Comparison of ENCODE assay signal across 38 mouse cellular contexts in the genomic region with DNA sequence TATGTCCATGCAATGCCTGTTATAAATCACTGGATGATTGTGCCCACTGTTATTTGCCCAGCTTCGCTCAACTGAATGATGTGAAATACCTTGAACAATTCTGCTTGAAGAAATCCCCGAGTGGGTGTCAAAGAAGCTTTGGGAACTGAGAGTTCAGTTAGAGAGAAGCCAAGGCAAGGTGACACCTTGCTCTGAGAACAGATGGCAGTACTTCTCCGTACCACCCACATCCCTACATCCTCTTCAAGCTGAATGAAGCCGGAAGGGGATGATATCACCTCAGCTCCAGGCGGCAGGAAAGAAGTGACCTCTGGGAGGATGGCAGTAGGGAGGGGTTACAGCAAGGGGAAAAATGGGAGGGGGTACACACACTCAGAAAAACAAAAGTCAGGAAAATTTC. TPM values are rescaled to one million over a fixed set of nuclear protein-coding genes. Genes with fewer than 3 reads are reported as not detected.
DNase-seq lines count a peak whose midpoint lies in the region; ATAC-seq and TF ChIP-seq lines count a peak whose summit lies in the region.
"Had no signal": no experiment of that assay in that cellular context is flagged by ENCODE, and none has a peak within 500 bp of the region (broad histone marks: within the 10 kb centered on the region; RNA-seq: fewer than 3 reads in every experiment).

No protein-coding gene starts in this region.

- dilution Hi-C loops in CH12.LX (cut with MboI; ENCODE audit: extremely low pct_ligation_motif_present, extremely low pct_unique_long_range_greater_than_20kb, low sequenced_read_pairs), result no loop called here

- no peak for TF ChIP-seq RAD21 in CH12.LX (IDR thresholded peaks at IDR 0.05; ENCODE audit: low read depth, low read length)

- no peak overlapping the region; the same call in 1 of the 2 replicates for H3K4me2 ChIP-seq in CH12.LX (ENCODE audit: insufficient read depth, low read depth, poor library complexity, severe bottlenecking)
- no peak overlapping the region for H3K4me2 ChIP-seq in intestine, postnatal 0 days (replicated peaks; ENCODE audit: low read depth)
- H3K4me2 ChIP-seq: embryonic facial prominence, embryonic 15.5 days; forebrain, embryonic 12.5 days; heart, embryonic 11.5 days; hindbrain, embryonic 12.5 days; intestine, embryonic 15.5 days; neural tube, embryonic 15.5 days had no signal

- H3K4me1 ChIP-seq in CH12.LX (ENCODE audit: control insufficient read depth in 1 of 2, insufficient read depth in 2 of 2), result peaks cover 15 to 65% of the 10 kb centered on the region in 2 experiments
- no peaks in the 10 kb centered on the region for H3K4me1 ChIP-seq in intestine, postnatal 0 days (replicated peaks; ENCODE audit: control insufficient read depth, insufficient read depth, low read length)

- WGBS in intestine, postnatal 0 days, result 51% methylated on average over 5 of the region's 5 CpGs

- TF ChIP-seq POLR2A in CH12.LX (IDR thresholded peaks at IDR 0.05; ENCODE audit: low read depth, low read length), result no peak

- no peak for TF ChIP-seq CTCF in left cerebral cortex, adult 2 months (IDR thresholded peaks at IDR 0.05)
- no peak for TF ChIP-seq CTCF in CH12.LX (conservative IDR thresholded peaks at IDR 0.05 in 1 of 2, IDR thresholded peaks at IDR 0.05 in 1 of 2; ENCODE audit: low read depth in 2 of 2, low read length in 2 of 2)
- TF ChIP-seq CTCF in intestine, postnatal 0 days (IDR thresholded peaks at IDR 0.05; ENCODE audit: low read depth), result no peak

- TF ChIP-seq EP300 in CH12.LX (IDR thresholded peaks at IDR 0.05; ENCODE audit: low read length), result peak; percentile 16; the same call in 1 of the 2 replicates

- H3K36me3 ChIP-seq in CH12.LX (replicated peaks in 1 of 2; ENCODE audit: control insufficient read depth in 1 of 2, insufficient read depth in 1 of 2, low read length in 1 of 2), result no peaks in the 10 kb centered on the region
- H3K36me3 ChIP-seq in intestine, postnatal 0 days (ENCODE audit: control insufficient read depth, insufficient read depth), result no peaks in the 10 kb centered on the region
- H3K36me3 ChIP-seq: embryonic facial prominence, embryonic 10.5 days; embryonic facial prominence, embryonic 15.5 days; forebrain, embryonic 12.5 days; hindbrain, embryonic 12.5 days; intestine, embryonic 15.5 days; neural tube, embryonic 15.5 days had no signal

- peaks cover 7% of the 10 kb centered on the region for H3K9me3 ChIP-seq in CH12.LX (replicated peaks; ENCODE audit: low read length)
- no peaks in the 10 kb centered on the region for H3K9me3 ChIP-seq in intestine, postnatal 0 days (ENCODE audit: control insufficient read depth)
- H3K9me3 ChIP-seq: embryonic facial prominence, embryonic 10.5 days; forebrain, embryonic 12.5 days; intestine, embryonic 15.5 days; neural tube, embryonic 15.5 days had no signal

- DNase-seq in adrenal gland, adult 2 months, result peak; percentile 54
- no peak for DNase-seq in adrenal gland, adult 8-10 months
- peak; percentile 41 to 60 for DNase-seq in left cerebral cortex, postnatal 36 days (ENCODE audit: low spot score in 2 of 2)
- DNase-seq in left cerebral cortex, adult 2 months (ENCODE audit: extremely low spot score in 1 of 2, low spot score in 2 of 2), result no peak
- DNase-seq in CH12.LX (ENCODE audit: extremely low read depth) (peak; percentile 34), ZHBTc4 (ENCODE audit: low read depth, low spot score) (peak; percentile 43)
- DNase-seq in embryo, embryonic 10.5 days (ENCODE audit: low spot score), result no peak
- DNase-seq: adrenal gland, postnatal 25 days; cerebellum, adult 18-20 months; cerebellum, postnatal 10 days; forebrain, postnatal 0 days; gastrocnemius, adult 2 months; gastrocnemius, postnatal 36 days; heart, adult 18-20 months; heart, postnatal 36 days; kidney, adult 8-10 months; kidney, postnatal 14 days; layer of hippocampus, adult 9-11 months; liver; lung, adult 2 months; lung, postnatal 10 days; midbrain, embryonic 14.5 days; spleen, adult 18-20 months; thymus, adult 18-20 months; thymus, postnatal 25 days had no signal

- no peak overlapping the region for H3K4me3 ChIP-seq in left cerebral cortex, adult 2 months
- H3K4me3 ChIP-seq in CH12.LX (replicated peaks in 1 of 3; ENCODE audit: low read depth in 2 of 3, low read length in 2 of 3, poor library complexity in 1 of 3), result no peak overlapping the region
- no peak overlapping the region for H3K4me3 ChIP-seq in intestine, postnatal 0 days (ENCODE audit: low read depth, low read length)
- H3K4me3 ChIP-seq: embryonic facial prominence, embryonic 10.5 days; embryonic facial prominence, embryonic 15.5 days; forebrain, embryonic 12.5 days; gastrocnemius, adult 2 months; hindbrain, embryonic 12.5 days; intestine, embryonic 15.5 days; neural tube, embryonic 15.5 days had no signal

- H3K27me3 ChIP-seq in CH12.LX (replicated peaks), result peaks cover 2% of the 10 kb centered on the region
- no peaks in the 10 kb centered on the region for H3K27me3 ChIP-seq in intestine, postnatal 0 days (replicated peaks; ENCODE audit: control insufficient read depth, insufficient read depth, low read length)
- H3K27me3 ChIP-seq: embryonic facial prominence, embryonic 15.5 days; forebrain, embryonic 12.5 days; hindbrain, embryonic 12.5 days; intestine, embryonic 15.5 days; neural tube, embryonic 15.5 days had no signal

- ATAC-seq in intestine, postnatal 0 days, result no peak
- ATAC-seq: forebrain, postnatal 0 days; hindbrain, postnatal 0 days; intestine, embryonic 15.5 days had no signal

- H3K9ac ChIP-seq in CH12.LX (ENCODE audit: insufficient read depth, low read depth), result no peak overlapping the region
- H3K9ac ChIP-seq in intestine, postnatal 0 days (ENCODE audit: low read depth, low read length), result no peak overlapping the region
- H3K9ac ChIP-seq: embryonic facial prominence, embryonic 15.5 days; forebrain, embryonic 12.5 days; forebrain, postnatal 0 days; hindbrain, embryonic 12.5 days; intestine, embryonic 15.5 days; liver, embryonic 14.5 days; neural tube, embryonic 15.5 days had no signal

- no peaks in the 10 kb centered on the region for H3K79me2 ChIP-seq in CH12.LX (replicated peaks; ENCODE audit: control insufficient read depth, extremely low read depth, insufficient read depth, poor library complexity, severe bottlenecking)

- in situ Hi-C loops in CH12.LX (cut with MboI; ENCODE audit: low pct_ligation_motif_present, low pct_unique_long_range_greater_than_20kb, low sequenced_read_pairs), result no loop called here

- H3K27ac ChIP-seq in left cerebral cortex, adult 2 months, result no peak overlapping the region
- no peak overlapping the region for H3K27ac ChIP-seq in CH12.LX (ENCODE audit: insufficient read depth, low read depth)
- H3K27ac ChIP-seq in intestine, postnatal 0 days (ENCODE audit: low read depth, low read length), result no peak overlapping the region
- H3K27ac ChIP-seq: embryonic facial prominence, embryonic 10.5 days; embryonic facial prominence, embryonic 15.5 days; forebrain, embryonic 12.5 days; gastrocnemius, adult 2 months; hindbrain, embryonic 12.5 days; hindbrain, postnatal 0 days; intestine, embryonic 15.5 days; liver, embryonic 14.5 days; macrophage; neural tube, embryonic 15.5 days had no signal

- intact Hi-C loops in left cerebral cortex, postnatal 36 days (cut with DNase I), result no loop called here
- intact Hi-C loops in left cerebral cortex, adult 2 months (cut with DNase I), result loop anchor here (1.0 kb wide), 1 partner anchor 52 kb away; no protein-coding TSS in a partner anchor

TF ChIP-seq in CH12.LX, 34 proteins besides CTCF, POLR2A, EP300 and RAD21 (continues in another document):
- TF ChIP-seq CHD2 (IDR thresholded peaks at IDR 0.05; ENCODE audit: low read length) (no peak), PAX5 (IDR thresholded peaks at IDR 0.05; ENCODE audit: low read length) (no peak), POLR2AphosphoS2 (IDR thresholded peaks at IDR 0.05; ENCODE audit: low read depth, low read length) (no peak), BHLHE40 (IDR thresholded peaks at IDR 0.05; ENCODE audit: low read depth, low read length) (no peak), MYC (IDR thresholded peaks at IDR 0.05; ENCODE audit: low read depth, low read length) (no peak), ETS1 (conservative IDR thresholded peaks at IDR 0.05; ENCODE audit: low read depth, low read length) (no peak), JUND (conservative IDR thresholded peaks at IDR 0.05; ENCODE audit: low read depth, low read length) (no peak), NRF1 (IDR thresholded peaks at IDR 0.05; ENCODE audit: low read depth, low read length) (no peak), KAT2A (IDR thresholded peaks at IDR 0.05; ENCODE audit: insufficient replicate concordance, low read length) (no peak)

RNA-seq across cellular contexts. Expression of gene Slc41a1, which starts 3.7 kb away (rescaled TPM):
- total RNA-seq in adrenal gland, adult 2 months (2021), result 10 to 100 TPM; 48.8 to 49.6 TPM
- 94.1 and 107 TPM in 2 replicates for polyA plus RNA-seq in adrenal gland, adult 2 months (2012; rRNA removed)
- total RNA-seq in adrenal gland, adult 8-10 months (2022), result 10 to 100 TPM; 49.1 to 57.2 (median 53.0) TPM
- 10 to 100 TPM; 42.8 to 51.5 TPM for total RNA-seq in left cerebral cortex, postnatal 36 days (2021)
- 10 to 100 TPM; 42.6 to 46.8 TPM for total RNA-seq in left cerebral cortex, adult 2 months (2021)
- total RNA-seq in CH12.LX (2012; rRNA removed), result 8.8 and 10.4 TPM in 2 replicates
- total RNA-seq in CH12.LX (2014; rRNA removed), result 5.2 and 6.3 TPM in 2 replicates
- polyA plus RNA-seq in CH12.LX (2012; ENCODE audit: insufficient read length, low read depth), result 9.4 and 10.7 TPM in 2 replicates
- 3.5 and 3.8 TPM in 2 replicates for polyA plus RNA-seq in intestine, postnatal 0 days (2015; fragmentation: Nextera tagmentation; extraction: Ambion mirVana)

RNA-seq across cellular contexts. Expression of gene Pm20d1, which starts 26.4 kb away (rescaled TPM):
- total RNA-seq in adrenal gland, adult 2 months (2021), result 10 to 100 TPM in 1 of 2 experiments, 1 to 10 TPM in 1; 6.6 to 20.6 TPM
- polyA plus RNA-seq in adrenal gland, adult 2 months (2012; rRNA removed), result 4.2 and 5.7 TPM in 2 replicates
- total RNA-seq in adrenal gland, adult 8-10 months (2022), result 10 to 100 TPM in 2 of 4 experiments, 1 to 10 TPM in 2; 6.2 to 15.0 (median 10.6) TPM
- 1 to 10 TPM; 1.5 to 2.2 TPM for total RNA-seq in left cerebral cortex, postnatal 36 days (2021)
- 1 to 10 TPM; 1.5 to 2.3 TPM for total RNA-seq in left cerebral cortex, adult 2 months (2021)
- total RNA-seq in CH12.LX (2012; rRNA removed) (0.17 and 0.29 TPM in 2 replicates), CH12.LX (2014; rRNA removed) (0.09 and 0.21 TPM in 2 replicates)
- 0.19 and 0.53 TPM in 2 replicates for polyA plus RNA-seq in CH12.LX (2012; ENCODE audit: insufficient read length, low read depth)
- polyA plus RNA-seq in intestine, postnatal 0 days (2015; fragmentation: Nextera tagmentation; extraction: Ambion mirVana), result 17.3 and 19.8 TPM in 2 replicates
- total RNA-seq: common myeloid progenitor, adult 5-6 weeks; megakaryocyte-erythroid progenitor cell, adult 5-6 weeks had no signal
- polyA plus RNA-seq: macrophage had no signal

RNA-seq across cellular contexts. Expression of gene Rab29, which starts 43.5 kb away (rescaled TPM):
- total RNA-seq in adrenal gland, adult 2 months (2021), result 10 to 100 TPM; 15.1 to 28.7 TPM
- 18.7 and 24.3 TPM in 2 replicates for polyA plus RNA-seq in adrenal gland, adult 2 months (2012; rRNA removed)
- total RNA-seq in adrenal gland, adult 8-10 months (2022), result 10 to 100 TPM; 15.0 to 28.6 (median 22.0) TPM
- total RNA-seq in left cerebral cortex, postnatal 36 days (2021), result 1 to 10 TPM; 6.9 to 7.1 TPM
- total RNA-seq in left cerebral cortex, adult 2 months (2021), result 1 to 10 TPM; 4.8 to 5.0 TPM
- total RNA-seq in CH12.LX (2012; rRNA removed) (10.8 and 11.5 TPM in 2 replicates), CH12.LX (2014; rRNA removed) (16.4 and 17.8 TPM in 2 replicates)
- 14.8 and 15.6 TPM in 2 replicates for polyA plus RNA-seq in CH12.LX (2012; ENCODE audit: insufficient read length, low read depth)
- 16.2 and 19.1 TPM in 2 replicates for polyA plus RNA-seq in intestine, postnatal 0 days (2015; fragmentation: Nextera tagmentation; extraction: Ambion mirVana)

Comparison
In these comparisons a context has a peak if more than half of its experiments do, and no peak if none do; other contexts are left out.
1. DNase-seq: peak in adrenal gland, adult 2 months (single experiment), left cerebral cortex, postnatal 36 days (2 of 2), CH12.LX (single experiment) and ZHBTc4 (single experiment); none in adrenal gland, adult 8-10 months (single experiment), left cerebral cortex, adult 2 months (0 of 2) and embryo, embryonic 10.5 days (single experiment).